Mouse (Mus musculus): ENCODE measurements around the gene Dgcr2. TPM values are rescaled to one million over a fixed set of nuclear protein-coding genes. Genes with fewer than 3 reads are reported as not detected.
A peak's percentile ranks its signal among the peaks of the same experiment; 100 is the strongest.

Gene Dgcr2
- total and polyA plus RNA-seq, 2 experiments, result 31.6 to 82.2 TPM

- no peaks in the 10 kb centered on the region for H3K36me3 ChIP-seq (ENCODE audit: control insufficient read depth, insufficient read depth, low read length)
- peaks cover 26% of the 10 kb centered on the region for H3K4me1 ChIP-seq (ENCODE audit: control insufficient read depth, insufficient read depth, low read length)
- H3K27ac ChIP-seq (replicated peaks; ENCODE audit: insufficient read depth, low read depth, low read length), result no peak overlapping the region
- no peaks in the 10 kb centered on the region for H3K27me3 ChIP-seq (ENCODE audit: control insufficient read depth, insufficient read depth, low read length)
- WGBS, result 71% methylated on average over 6 of the region's 6 CpGs
- H3K4me3 ChIP-seq (ENCODE audit: insufficient read depth, low read depth, low read length), result no peak overlapping the region
- no peak for DNase-seq (ENCODE audit: extremely low read depth, low read depth, low spot score)
- no peak overlapping the region for H3K9ac ChIP-seq (ENCODE audit: low read depth, low read length)
- TF ChIP-seq CTCF (IDR thresholded peaks at IDR 0.05; ENCODE audit: low read depth, low read length) (no peak), POLR2A (IDR thresholded peaks at IDR 0.05; ENCODE audit: extremely low read depth, insufficient read depth, low read length) (no peak)
- H3K79me2 ChIP-seq (ENCODE audit: control insufficient read depth, insufficient read depth, low read length), result peaks cover 38% of the 10 kb centered on the region; the same call in 1 of the 2 replicates
Observed at GRCm38 (mm10) chr16:17889689-17890341, 8.5 kb downstream of the Dgcr2 start.

- TF ChIP-seq POLR2A (IDR thresholded peaks at IDR 0.05; ENCODE audit: extremely low read depth, insufficient read depth, low read length) (no peak), CTCF (IDR thresholded peaks at IDR 0.05; ENCODE audit: low read depth, low read length) (no peak)
- WGBS, result 34% methylated on average over 6 of the region's 6 CpGs
- Histone ChIP-seq H3K27me3 (ENCODE audit: control insufficient read depth, insufficient read depth, low read length) (no peaks in the 10 kb centered on the region), H3K36me3 (ENCODE audit: control insufficient read depth, insufficient read depth, low read length) (no peaks in the 10 kb centered on the region), H3K4me1 (ENCODE audit: control insufficient read depth, insufficient read depth, low read length) (peaks cover 29% of the 10 kb centered on the region), H3K27ac (replicated peaks; ENCODE audit: insufficient read depth, low read depth, low read length) (no peak overlapping the region), H3K79me2 (ENCODE audit: control insufficient read depth, insufficient read depth, low read length) (peaks cover 57% of the 10 kb centered on the region), H3K4me3 (ENCODE audit: insufficient read depth, low read depth, low read length) (no peak overlapping the region), H3K9ac (ENCODE audit: low read depth, low read length) (no peak overlapping the region)
- peak; percentile 62 for DNase-seq (ENCODE audit: extremely low read depth, low read depth, low spot score)
Observed at GRCm38 (mm10) chr16:17884116-17884515, 14.2 kb downstream of the Dgcr2 start.

GRCm38 (mm10) chr16:17882196-17882595 is 16.2 kb downstream of the Dgcr2 start:
- H3K27ac ChIP-seq (replicated peaks; ENCODE audit: insufficient read depth, low read depth, low read length), result no peak overlapping the region
- peaks cover 29% of the 10 kb centered on the region for H3K4me1 ChIP-seq (ENCODE audit: control insufficient read depth, insufficient read depth, low read length)
- H3K36me3 ChIP-seq (ENCODE audit: control insufficient read depth, insufficient read depth, low read length), result no peaks in the 10 kb centered on the region
- no peak for TF ChIP-seq POLR2A (IDR thresholded peaks at IDR 0.05; ENCODE audit: extremely low read depth, insufficient read depth, low read length)
- no peak for TF ChIP-seq CTCF (IDR thresholded peaks at IDR 0.05; ENCODE audit: low read depth, low read length)
- H3K9ac ChIP-seq (ENCODE audit: low read depth, low read length), result no peak overlapping the region
- H3K4me3 ChIP-seq (ENCODE audit: insufficient read depth, low read depth, low read length), result no peak overlapping the region
- H3K79me2 ChIP-seq (ENCODE audit: control insufficient read depth, insufficient read depth, low read length), result peaks cover 69% of the 10 kb centered on the region
- no peak for DNase-seq (ENCODE audit: extremely low read depth, low read depth, low spot score)
- no peaks in the 10 kb centered on the region for H3K27me3 ChIP-seq (ENCODE audit: control insufficient read depth, insufficient read depth, low read length)

- Histone ChIP-seq H3K4me3 (ENCODE audit: insufficient read depth, low read depth, low read length) (no peak overlapping the region), H3K36me3 (ENCODE audit: control insufficient read depth, insufficient read depth, low read length) (no peaks in the 10 kb centered on the region), H3K27me3 (ENCODE audit: control insufficient read depth, insufficient read depth, low read length) (no peaks in the 10 kb centered on the region), H3K79me2 (ENCODE audit: control insufficient read depth, insufficient read depth, low read length) (peaks cover 55% of the 10 kb centered on the region), H3K4me1 (ENCODE audit: control insufficient read depth, insufficient read depth, low read length) (peaks cover 21% of the 10 kb centered on the region), H3K27ac (replicated peaks; ENCODE audit: insufficient read depth, low read depth, low read length) (no peak overlapping the region), H3K9ac (ENCODE audit: low read depth, low read length) (no peak overlapping the region)
- TF ChIP-seq POLR2A (IDR thresholded peaks at IDR 0.05; ENCODE audit: extremely low read depth, insufficient read depth, low read length), result no peak
- no peak for TF ChIP-seq CTCF (IDR thresholded peaks at IDR 0.05; ENCODE audit: low read depth, low read length)
- DNase-seq (ENCODE audit: extremely low read depth, low read depth, low spot score), result no peak
- 74% methylated on average over 4 of the region's 4 CpGs for WGBS
Observed at GRCm38 (mm10) chr16:17879571-17879970, 18.8 kb downstream of the Dgcr2 start.

GRCm38 (mm10) chr16:17876096-17876495 is 22.3 kb downstream of the Dgcr2 start:
- H3K27ac ChIP-seq (replicated peaks; ENCODE audit: insufficient read depth, low read depth, low read length), result no peak overlapping the region
- peaks cover 45% of the 10 kb centered on the region for H3K79me2 ChIP-seq (ENCODE audit: control insufficient read depth, insufficient read depth, low read length)
- H3K4me1 ChIP-seq (ENCODE audit: control insufficient read depth, insufficient read depth, low read length), result peaks cover 14% of the 10 kb centered on the region
- DNase-seq (ENCODE audit: extremely low read depth, low read depth, low spot score), result no peak
- peaks cover 9% of the 10 kb centered on the region; the same call in 1 of the 2 replicates for H3K36me3 ChIP-seq (ENCODE audit: control insufficient read depth, insufficient read depth, low read length)
- 96% methylated on average over 1 of the region's 1 CpGs for WGBS
- no peaks in the 10 kb centered on the region for H3K27me3 ChIP-seq (ENCODE audit: control insufficient read depth, insufficient read depth, low read length)
- no peak for TF ChIP-seq POLR2A (IDR thresholded peaks at IDR 0.05; ENCODE audit: extremely low read depth, insufficient read depth, low read length)
- no peak for TF ChIP-seq CTCF (IDR thresholded peaks at IDR 0.05; ENCODE audit: low read depth, low read length)
- H3K9ac ChIP-seq (ENCODE audit: low read depth, low read length), result no peak overlapping the region
- no peak overlapping the region for H3K4me3 ChIP-seq (ENCODE audit: insufficient read depth, low read depth, low read length)

GRCm38 (mm10) chr16:17875174-17875573 is 23.2 kb downstream of the Dgcr2 start:
- Histone ChIP-seq H3K27ac (replicated peaks; ENCODE audit: insufficient read depth, low read depth, low read length) (no peak overlapping the region), H3K4me3 (ENCODE audit: insufficient read depth, low read depth, low read length) (no peak overlapping the region), H3K79me2 (ENCODE audit: control insufficient read depth, insufficient read depth, low read length) (peaks cover 42% of the 10 kb centered on the region), H3K4me1 (ENCODE audit: control insufficient read depth, insufficient read depth, low read length) (peaks cover 14% of the 10 kb centered on the region), H3K9ac (ENCODE audit: low read depth, low read length) (no peak overlapping the region), H3K36me3 (ENCODE audit: control insufficient read depth, insufficient read depth, low read length) (peaks cover 17% of the 10 kb centered on the region), H3K27me3 (ENCODE audit: control insufficient read depth, insufficient read depth, low read length) (no peaks in the 10 kb centered on the region)
- DNase-seq (ENCODE audit: extremely low read depth, low read depth, low spot score), result peak; percentile 78
- WGBS, result 34% methylated on average over 4 of the region's 4 CpGs
- TF ChIP-seq POLR2A (IDR thresholded peaks at IDR 0.05; ENCODE audit: extremely low read depth, insufficient read depth, low read length) (no peak), CTCF (IDR thresholded peaks at IDR 0.05; ENCODE audit: low read depth, low read length) (no peak)
